Mouse (Mus musculus): ENCODE data around the gene Lsm7. TPM values are rescaled to one million over a fixed set of nuclear protein-coding genes. Genes with fewer than 3 reads are reported as not detected.
"Not testable (repeated sequence)": the region's sequence is repeated elsewhere in the genome, so short reads cannot be mapped to it uniquely, and the experiment has no call there.

Lsm7 gene
- total RNA-seq, 2 experiments from 2014 or later = 137 to 307 TPM

GRCm38 (mm10) chr10:80838346-80838912 is 16.6 kb downstream of the Lsm7 start:
- ATAC-seq (replicated peaks; ENCODE audit: poor library complexity) = no peak

- no peak for ATAC-seq (replicated peaks; ENCODE audit: poor library complexity)
Observed at GRCm38 (mm10) chr10:80837827-80838226, 17.2 kb downstream of the Lsm7 start.

- no peak for ATAC-seq (replicated peaks; ENCODE audit: poor library complexity)
Observed at GRCm38 (mm10) chr10:80836949-80837379, 18.0 kb downstream of the Lsm7 start.

GRCm38 (mm10) chr10:80835617-80836016 is 19.4 kb downstream of the Lsm7 start:
- no peak for ATAC-seq (replicated peaks; ENCODE audit: poor library complexity)

- no peak for ATAC-seq (replicated peaks; ENCODE audit: poor library complexity)
Observed at GRCm38 (mm10) chr10:80832818-80833217, 22.2 kb downstream of the Lsm7 start.

GRCm38 (mm10) chr10:80831136-80831535 is 23.9 kb downstream of the Lsm7 start:
- peak; percentile 33 for ATAC-seq (replicated peaks; ENCODE audit: poor library complexity)

GRCm38 (mm10) chr10:80829359-80830278 is 25.4 kb downstream of the Lsm7 start:
- ATAC-seq (replicated peaks; ENCODE audit: poor library complexity) = no peak

GRCm38 (mm10) chr10:80828587-80828986 is 26.4 kb downstream of the Lsm7 start:
- not testable (repeated sequence) for ATAC-seq (replicated peaks; ENCODE audit: poor library complexity)

- ATAC-seq (replicated peaks; ENCODE audit: poor library complexity) = no peak
Observed at GRCm38 (mm10) chr10:80827870-80828420, 27.1 kb downstream of the Lsm7 start.

GRCm38 (mm10) chr10:80827063-80827869 is 27.7 kb downstream of the Lsm7 start:
- no peak for ATAC-seq (replicated peaks; ENCODE audit: poor library complexity)

- ATAC-seq (replicated peaks; ENCODE audit: poor library complexity) = peak; percentile 81
Observed at GRCm38 (mm10) chr10:80826151-80827062, 28.6 kb downstream of the Lsm7 start, which contains the start of gene Oaz1. TSS of gene Oaz1 (plus strand) at chr10:80826656.

- ATAC-seq (replicated peaks; ENCODE audit: poor library complexity) = no peak
Observed at GRCm38 (mm10) chr10:80824827-80825226, 30.2 kb downstream of the Lsm7 start.

GRCm38 (mm10) chr10:80823847-80824643 is 31.0 kb downstream of the Lsm7 start:
- ATAC-seq (replicated peaks; ENCODE audit: poor library complexity) = no peak

- no peak for ATAC-seq (replicated peaks; ENCODE audit: poor library complexity)
Observed at GRCm38 (mm10) chr10:80823316-80823715, 31.7 kb downstream of the Lsm7 start.

- no peak for ATAC-seq (replicated peaks; ENCODE audit: poor library complexity)
Observed at GRCm38 (mm10) chr10:80822528-80822927, 32.5 kb downstream of the Lsm7 start.

GRCm38 (mm10) chr10:80821991-80822390 is 33.0 kb downstream of the Lsm7 start:
- no peak for ATAC-seq (replicated peaks; ENCODE audit: poor library complexity)

- no peak for ATAC-seq (replicated peaks; ENCODE audit: poor library complexity)
Observed at GRCm38 (mm10) chr10:80819406-80819805, 35.6 kb downstream of the Lsm7 start.

- ATAC-seq (replicated peaks; ENCODE audit: poor library complexity) = peak; percentile 96
Observed at GRCm38 (mm10) chr10:80818599-80819281, 36.3 kb downstream of the Lsm7 start.

All from megakaryocyte progenitor cell, adult 5-6 weeks (primary cell).